Mouse (Mus musculus) cortical plate, adult 2 months (tissue): ENCODE data around the gene Icam4.

ENCODE experiments used
- CTCF ChIP-seq: fragments of 200-500 bp; IDR thresholded peaks from 2 replicates; pipeline ENCODE4 v1.5.1; 2011; ENCODE audit warnings: mild to moderate bottlenecking, control low read depth, low read length; ENCODE audit not compliant: insufficient read depth; ENCODE audit errors: extremely low read depth
- POLR2A ChIP-seq: fragments of 200-500 bp; IDR thresholded peaks from 2 replicates; pipeline ENCODE4 v1.6.1; 2011; ENCODE audit warnings: mild to moderate bottlenecking, low read length, control low read depth; ENCODE audit not compliant: insufficient read depth; ENCODE audit errors: extremely low read depth

GRCm38 (mm10) chr9:20983169-20983568 is 46.0 kb upstream of the Icam4 start:
- TF ChIP-seq POLR2A = no peak
- TF ChIP-seq CTCF = no peak
